Mouse (Mus musculus) heart, embryonic 12.5 days (tissue): ENCODE results near the gene Ube3c. TPM values are rescaled to one million over a fixed set of nuclear protein-coding genes. Genes with fewer than 3 reads are reported as not detected.

Source experiments
- ATAC-seq: fragments of 200-750 bp; cut with Nextera tagmentation; 2 replicates; pipeline ENCODE4 v1.8.0; 2017; ENCODE audit warnings: moderate TSS enrichment, moderate library complexity; ENCODE audit not compliant: insufficient number of reproducible peaks, low FRiP score
- H3K27ac ChIP-seq: fragments of 300-500 bp; sonication (generic); 2 replicates; pipeline ENCODE4 v1.5.1; 2016; ENCODE audit warnings: mild to moderate bottlenecking, moderate library complexity; ENCODE audit not compliant: poor library complexity, severe bottlenecking
- H3K27me3 ChIP-seq: fragments of 300-500 bp; sonication (generic); replicated peaks from 2 replicates; pipeline ENCODE4 v1.6.1; 2016; ENCODE audit warnings: mild to moderate bottlenecking, moderate library complexity
- H3K36me3 ChIP-seq: fragments of 300-500 bp; sonication (generic); 2 replicates; pipeline ENCODE4 v1.6.1; 2016; ENCODE audit warnings: mild to moderate bottlenecking, moderate library complexity
- H3K4me1 ChIP-seq: fragments of 300-500 bp; sonication (generic); replicated peaks from 2 replicates; pipeline ENCODE4 v1.6.1; 2016; ENCODE audit warnings: mild to moderate bottlenecking
- H3K4me2 ChIP-seq: fragments of 300-500 bp; sonication (generic); 2 replicates; pipeline ENCODE4 v1.6.1; 2016; ENCODE audit warnings: mild to moderate bottlenecking, moderate library complexity
- H3K4me3 ChIP-seq: fragments of 300-500 bp; sonication (generic); 2 replicates; pipeline ENCODE4 v1.5.1; 2016; ENCODE audit warnings: mild to moderate bottlenecking
- H3K9ac ChIP-seq: fragments of 300-500 bp; sonication (generic); 2 replicates; pipeline ENCODE4 v1.6.1; 2016; ENCODE audit warnings: mild to moderate bottlenecking, moderate library complexity
- H3K9me3 ChIP-seq: fragments of 300-500 bp; sonication (generic); replicated peaks from 2 replicates; pipeline ENCODE4 v1.6.1; 2016; ENCODE audit warnings: mild to moderate bottlenecking, moderate library complexity
- WGBS: fragments of 180-500 bp; shearing (Covaris S2); methylation state at CpG from one replicate; pipeline ENCODE4 v1.1.7; 2016; 5-methylcytosine and 5-hydroxymethylcytosine counted together
- polyA plus RNA-seq: library from polyadenylated mRNA; unstranded; fragments of >200 nt; fragmentation: Nextera tagmentation; extraction: Ambion mirVana; gene quantifications from 2 replicates; pipeline ENCODE4 v1.2.1, GENCODE M21; 2016

The Ube3c gene
- polyA plus RNA-seq, 1 experiment from 2014 or later = 35.8 TPM

- Histone ChIP-seq H3K36me3 (peaks cover 61% of the 10 kb centered on the region), H3K9ac (no peak overlapping the region), H3K4me3 (no peak overlapping the region), H3K4me1 (no peaks in the 10 kb centered on the region), H3K4me2 (no peak overlapping the region), H3K9me3 (no peaks in the 10 kb centered on the region), H3K27me3 (no peaks in the 10 kb centered on the region), H3K27ac (no peak overlapping the region)
- no peak for ATAC-seq
- 95% methylated on average over 4 of the region's 4 CpGs for WGBS
Measured at GRCm38 (mm10) chr5:29674305-29674704, 105.3 kb downstream of the Ube3c start.

GRCm38 (mm10) chr5:29676445-29676844 lies 107.4 kb downstream of the Ube3c start:
- no peak overlapping the region for H3K27ac ChIP-seq
- H3K9ac ChIP-seq = no peak overlapping the region
- ATAC-seq = no peak
- peaks cover 54% of the 10 kb centered on the region for H3K36me3 ChIP-seq
- no peak overlapping the region for H3K4me2 ChIP-seq
- WGBS = 91% methylated on average over 3 of the region's 3 CpGs
- H3K9me3 ChIP-seq = no peaks in the 10 kb centered on the region
- no peaks in the 10 kb centered on the region for H3K27me3 ChIP-seq
- H3K4me3 ChIP-seq = no peak overlapping the region
- H3K4me1 ChIP-seq = no peaks in the 10 kb centered on the region

DNA sequence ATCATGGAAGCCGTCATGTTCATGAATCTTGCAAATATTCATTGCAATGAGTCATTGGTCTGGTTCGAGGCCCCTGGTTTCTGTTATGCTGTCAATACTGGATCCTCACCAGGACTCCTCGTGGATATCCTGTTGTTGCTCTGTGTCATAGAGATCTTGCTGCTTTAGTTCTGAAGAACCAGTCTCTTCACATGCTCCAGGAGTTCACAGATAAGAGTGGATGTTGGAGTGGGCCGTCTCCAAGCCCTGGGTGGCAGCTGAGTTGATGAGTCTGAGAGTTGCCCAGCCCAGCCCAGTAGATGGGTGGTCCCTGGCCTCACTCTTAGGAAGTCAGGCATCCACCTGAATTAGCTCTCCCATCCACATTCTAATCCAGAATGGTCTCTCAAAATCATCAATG lies 116.0 kb downstream of the Ube3c start:
- H3K9me3 ChIP-seq = peaks cover 6% of the 10 kb centered on the region; the same call in 1 of the 2 replicates
- H3K4me1 ChIP-seq = no peaks in the 10 kb centered on the region
- H3K36me3 ChIP-seq = peaks cover 13% of the 10 kb centered on the region
- 47% methylated on average over 4 of the region's 4 CpGs for WGBS
- no peak overlapping the region for H3K27ac ChIP-seq
- ATAC-seq = no peak
- H3K4me3 ChIP-seq = no peak overlapping the region
- H3K27me3 ChIP-seq = no peaks in the 10 kb centered on the region
- H3K9ac ChIP-seq = no peak overlapping the region
- H3K4me2 ChIP-seq = no peak overlapping the region

DNA sequence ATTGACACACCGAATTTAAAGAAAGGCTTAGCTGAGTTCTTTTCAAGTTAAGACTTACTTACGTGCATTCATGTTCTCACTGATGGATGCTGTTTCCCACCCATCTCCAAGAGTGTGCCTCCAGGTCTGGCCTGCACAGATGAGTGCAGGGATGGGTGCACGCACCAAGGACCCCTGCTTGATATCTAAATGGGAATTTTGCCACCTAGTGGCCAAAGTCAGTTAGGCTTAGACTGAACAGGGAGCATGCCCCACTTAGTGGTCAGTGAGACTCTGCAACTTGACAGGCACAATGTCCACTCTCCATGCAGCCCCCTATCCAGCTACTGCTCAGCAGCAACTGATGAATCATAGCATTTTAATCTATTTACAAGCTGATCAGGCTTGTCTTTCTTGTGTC lies 118.6 kb downstream of the Ube3c start:
- no peaks in the 10 kb centered on the region for H3K4me1 ChIP-seq
- H3K27me3 ChIP-seq = no peaks in the 10 kb centered on the region
- no peak overlapping the region for H3K4me3 ChIP-seq
- ATAC-seq = no peak
- no peak overlapping the region for H3K9ac ChIP-seq
- WGBS = 48% methylated on average over 3 of the region's 3 CpGs
- no peak overlapping the region for H3K4me2 ChIP-seq
- H3K27ac ChIP-seq = no peak overlapping the region
- H3K36me3 ChIP-seq = no peaks in the 10 kb centered on the region
- no peaks in the 10 kb centered on the region for H3K9me3 ChIP-seq

DNA sequence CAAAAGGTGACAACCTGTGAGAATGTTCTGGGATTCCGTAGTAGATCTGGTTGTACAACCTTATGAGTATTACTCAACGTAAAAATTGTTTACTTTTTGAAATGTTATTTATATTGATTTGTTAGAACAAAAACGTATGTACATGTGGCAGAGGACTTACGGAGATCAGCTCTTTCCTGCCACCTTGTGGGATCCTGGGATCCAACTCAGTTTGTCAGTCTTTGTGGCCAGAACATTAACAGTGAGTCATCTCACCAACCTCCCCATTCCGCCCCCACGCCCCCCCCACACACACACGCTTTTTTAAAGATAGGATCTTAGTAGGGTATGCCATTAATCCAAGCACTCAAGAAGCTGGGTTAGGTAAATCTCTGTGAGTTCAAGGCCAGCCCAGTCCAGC lies 119.3 kb downstream of the Ube3c start:
- H3K9ac ChIP-seq = no peak overlapping the region
- no peak for ATAC-seq
- 49% methylated on average over 7 of the region's 7 CpGs for WGBS
- no peak overlapping the region for H3K4me3 ChIP-seq
- H3K4me2 ChIP-seq = no peak overlapping the region
- no peaks in the 10 kb centered on the region for H3K36me3 ChIP-seq
- H3K27ac ChIP-seq = no peak overlapping the region
- no peaks in the 10 kb centered on the region for H3K27me3 ChIP-seq
- H3K9me3 ChIP-seq = no peaks in the 10 kb centered on the region
- no peaks in the 10 kb centered on the region for H3K4me1 ChIP-seq

DNA sequence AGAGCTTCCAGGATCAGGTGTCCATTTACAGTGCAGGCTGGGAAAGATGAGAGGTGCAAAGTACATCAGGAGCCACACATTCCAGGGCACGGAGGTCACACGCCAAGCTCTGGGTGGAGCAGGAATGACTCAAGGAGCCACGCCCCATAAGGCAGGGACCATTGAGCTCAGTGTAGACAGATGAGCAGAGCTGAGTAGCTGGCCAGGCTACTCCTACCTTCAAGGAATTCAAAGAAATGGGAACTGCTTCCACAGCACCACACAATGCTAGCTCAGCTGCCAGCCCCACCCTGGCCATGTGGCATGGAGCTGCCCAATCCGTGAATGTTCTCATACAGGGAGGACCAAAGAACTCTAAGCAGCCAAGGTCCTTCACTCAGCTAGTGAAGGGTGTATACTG lies 129.5 kb downstream of the Ube3c start:
- no peak overlapping the region for H3K4me2 ChIP-seq
- no peak overlapping the region for H3K27ac ChIP-seq
- no peaks in the 10 kb centered on the region for H3K4me1 ChIP-seq
- H3K9ac ChIP-seq = no peak overlapping the region
- no peaks in the 10 kb centered on the region for H3K27me3 ChIP-seq
- H3K4me3 ChIP-seq = no peak overlapping the region
- WGBS = 69% methylated on average over 4 of the region's 4 CpGs
- no peak for ATAC-seq
- no peaks in the 10 kb centered on the region for H3K36me3 ChIP-seq
- H3K9me3 ChIP-seq = 0 out of 2 replicates have a peak, but pooled peaks cover 5% of the 10 kb centered on the region

GRCm38 (mm10) chr5:29699520-29700202 lies 130.6 kb downstream of the Ube3c start:
- Histone ChIP-seq H3K4me1 (no peaks in the 10 kb centered on the region), H3K9ac (no peak overlapping the region), H3K27ac (no peak overlapping the region), H3K4me3 (no peak overlapping the region), H3K27me3 (no peaks in the 10 kb centered on the region), H3K9me3 (0 out of 2 replicates have a peak, but pooled peaks cover 5% of the 10 kb centered on the region), H3K36me3 (no peaks in the 10 kb centered on the region), H3K4me2 (no peak overlapping the region)
- no peak for ATAC-seq
- 67% methylated on average over 2 of the region's 2 CpGs for WGBS

DNA sequence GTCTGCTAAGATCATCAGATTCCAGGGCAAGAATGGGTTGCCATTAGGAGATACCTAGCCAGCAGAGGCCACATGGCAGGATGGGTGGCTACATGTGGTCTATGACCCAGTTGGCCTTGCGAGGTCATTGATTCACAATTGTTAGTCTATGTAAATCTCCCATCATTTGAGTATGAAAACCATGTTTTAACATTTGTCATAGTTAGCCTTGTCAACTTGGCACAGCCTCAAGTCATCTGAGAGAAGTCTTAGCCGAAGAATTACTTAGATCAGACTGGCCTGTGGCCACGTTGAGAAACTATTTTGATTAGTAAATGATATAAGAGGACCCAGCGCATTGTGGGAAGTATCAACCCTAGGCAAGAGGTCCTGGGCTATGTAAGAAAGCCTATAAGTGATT lies 138.2 kb downstream of the Ube3c start:
- no peak overlapping the region for H3K4me2 ChIP-seq
- H3K27ac ChIP-seq = no peak overlapping the region
- no peak for ATAC-seq
- no peaks in the 10 kb centered on the region for H3K9me3 ChIP-seq
- H3K4me1 ChIP-seq = no peaks in the 10 kb centered on the region
- H3K27me3 ChIP-seq = no peaks in the 10 kb centered on the region
- H3K9ac ChIP-seq = no peak overlapping the region
- WGBS = 71% methylated on average over 4 of the region's 4 CpGs
- no peak overlapping the region for H3K4me3 ChIP-seq
- no peaks in the 10 kb centered on the region for H3K36me3 ChIP-seq

DNA sequence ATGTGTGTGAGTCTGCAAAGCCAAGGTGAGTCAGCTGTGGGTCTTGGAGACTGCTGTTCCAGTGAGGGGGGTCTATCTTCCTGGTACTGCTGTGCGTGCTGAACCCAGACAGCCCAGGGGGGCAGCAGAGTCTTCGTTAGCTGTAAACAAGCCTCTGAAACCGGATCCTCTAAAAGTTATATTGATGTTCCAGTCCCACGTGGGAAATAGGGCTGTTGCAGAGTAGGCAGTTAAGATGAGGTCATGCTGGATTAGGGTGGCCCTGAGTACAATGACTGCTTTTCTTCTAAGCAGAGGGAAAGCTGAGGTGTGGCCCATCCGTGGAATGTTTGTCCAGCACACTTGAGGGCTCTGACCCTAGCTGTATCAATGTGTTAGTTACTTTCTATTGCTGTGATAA lies 139.2 kb downstream of the Ube3c start:
- no peak overlapping the region for H3K4me3 ChIP-seq
- no peak overlapping the region for H3K9ac ChIP-seq
- no peaks in the 10 kb centered on the region for H3K4me1 ChIP-seq
- H3K4me2 ChIP-seq = no peak overlapping the region
- no peaks in the 10 kb centered on the region for H3K36me3 ChIP-seq
- no peak overlapping the region for H3K27ac ChIP-seq
- no peaks in the 10 kb centered on the region for H3K9me3 ChIP-seq
- WGBS = 26% methylated on average over 5 of the region's 5 CpGs
- ATAC-seq = no peak
- no peaks in the 10 kb centered on the region for H3K27me3 ChIP-seq

- no peak overlapping the region for H3K4me2 ChIP-seq
- H3K36me3 ChIP-seq = no peaks in the 10 kb centered on the region
- H3K4me1 ChIP-seq = no peaks in the 10 kb centered on the region
- H3K9ac ChIP-seq = no peak overlapping the region
- no peak overlapping the region for H3K4me3 ChIP-seq
- no peak overlapping the region for H3K27ac ChIP-seq
- no peaks in the 10 kb centered on the region for H3K9me3 ChIP-seq
- H3K27me3 ChIP-seq = no peaks in the 10 kb centered on the region
- ATAC-seq = no peak
Measured at GRCm38 (mm10) chr5:29711631-29712030, 142.6 kb downstream of the Ube3c start.

DNA sequence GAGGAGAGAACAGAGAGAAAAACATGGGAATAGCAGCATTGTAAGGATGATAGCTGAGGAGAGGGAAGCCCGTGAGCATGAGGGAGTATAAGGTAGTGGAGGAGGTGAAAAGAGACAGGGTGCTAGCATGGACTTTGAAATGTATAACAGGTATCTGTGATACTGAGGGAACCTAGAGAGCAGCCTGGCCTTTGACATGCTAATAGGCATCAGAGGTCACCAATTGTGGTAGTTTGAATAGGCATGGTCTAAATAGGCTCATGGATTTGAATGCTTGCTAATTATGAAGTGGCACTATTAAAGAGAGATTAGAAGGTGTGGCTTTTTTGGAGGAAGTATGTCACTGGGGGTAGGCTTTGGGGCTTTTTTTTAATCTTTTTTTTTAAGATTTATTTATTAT lies 143.9 kb downstream of the Ube3c start:
- H3K4me2 ChIP-seq = no peak overlapping the region
- no peaks in the 10 kb centered on the region for H3K27me3 ChIP-seq
- H3K4me3 ChIP-seq = no peak overlapping the region
- H3K27ac ChIP-seq = no peak overlapping the region
- no peaks in the 10 kb centered on the region for H3K9me3 ChIP-seq
- H3K36me3 ChIP-seq = no peaks in the 10 kb centered on the region
- ATAC-seq = no peak
- no peak overlapping the region for H3K9ac ChIP-seq
- H3K4me1 ChIP-seq = no peaks in the 10 kb centered on the region
- 65% methylated on average over 1 of the region's 1 CpGs for WGBS

- Histone ChIP-seq H3K9me3 (no peaks in the 10 kb centered on the region; the same call in 1 of the 2 replicates), H3K27ac (no peak overlapping the region), H3K9ac (no peak overlapping the region), H3K27me3 (no peaks in the 10 kb centered on the region), H3K36me3 (no peaks in the 10 kb centered on the region), H3K4me3 (no peak overlapping the region), H3K4me1 (no peaks in the 10 kb centered on the region), H3K4me2 (no peak overlapping the region)
- WGBS = 30% methylated on average over 1 of the region's 1 CpGs
- no peak for ATAC-seq
Measured at GRCm38 (mm10) chr5:29721159-29721558, 152.1 kb downstream of the Ube3c start.
